Mouse (Mus musculus) olfactory bulb, adult 2 months (tissue): Measurements from ENCODE around the gene Cmklr1.

Source experiments
- CTCF ChIP-seq: fragments of 200-500 bp; IDR thresholded peaks from 2 replicates; pipeline ENCODE4 v1.5.1; 2012; ENCODE audit warnings: low read depth, mild to moderate bottlenecking, low read length, moderate library complexity; ENCODE audit not compliant: insufficient read depth
- POLR2A ChIP-seq: fragments of 200-500 bp; IDR thresholded peaks from 2 replicates; pipeline ENCODE4 v1.6.1; 2012; ENCODE audit warnings: mild to moderate bottlenecking, low read depth, low read length, moderate library complexity; ENCODE audit not compliant: insufficient read depth

GRCm38 (mm10) chr5:113694000-113694399 is 43.8 kb upstream of the Cmklr1 start:
- TF ChIP-seq CTCF (no peak), POLR2A (no peak)
